Mouse (Mus musculus) liver, embryonic 14.5 days (tissue): ENCODE results near the gene Sesn3. TPM values are rescaled to one million over a fixed set of nuclear protein-coding genes. Genes with fewer than 3 reads are reported as not detected.

Source experiments
- ATAC-seq: fragments of 200-750 bp; cut with Nextera tagmentation; 2 replicates; pipeline ENCODE4 v1.8.0; 2017; ENCODE audit warnings: moderate number of reproducible peaks, mild to moderate bottlenecking, moderate library complexity; ENCODE audit not compliant: insufficient read depth
- DNase-seq, 3 experiments: peaks; one replicate each; pipeline ENCODE4 v3.0.0-alpha.2; 2012 to 2013; ENCODE audit warnings: low read depth in 3 of 3, low spot score in 3 of 3
- H3K27ac ChIP-seq: fragments of 300-500 bp; sonication (generic); 2 replicates; pipeline ENCODE4 v1.5.1; 2014; ENCODE audit warnings: moderate library complexity, mild to moderate bottlenecking, control low read depth, inconsistent platforms
- H3K27me3 ChIP-seq: fragments of 300-500 bp; sonication (generic); 2 replicates; pipeline ENCODE4 v1.6.1; 2014; ENCODE audit warnings: mild to moderate bottlenecking, low read length, moderate library complexity; ENCODE audit not compliant: control insufficient read depth, insufficient read depth
- H3K36me3 ChIP-seq: fragments of 300-500 bp; sonication (generic); replicated peaks from 2 replicates; pipeline ENCODE4 v1.6.1; 2014; ENCODE audit warnings: low read depth; ENCODE audit not compliant: control insufficient read depth, insufficient read depth
- H3K4me1 ChIP-seq, 2 experiments: fragments of 200-500 bp in 1 of 2; fragments of 300-500 bp in 1 of 2; sonication (generic) in 1 of 2; replicated peaks; 2 replicates each; pipeline ENCODE4 v1.6.1; 2012 to 2014; ENCODE audit warnings: antibody characterized with exemption in 1 of 2, inconsistent platforms in 1 of 2, low read length in 1 of 2; ENCODE audit not compliant: control insufficient read depth in 2 of 2, insufficient read depth in 2 of 2
- H3K4me2 ChIP-seq: fragments of 300-500 bp; sonication (generic); 2 replicates; pipeline ENCODE4 v1.6.1; 2014; ENCODE audit warnings: low read depth, mild to moderate bottlenecking, control low read depth, moderate library complexity
- H3K4me3 ChIP-seq, 2 experiments: fragments of 200-500 bp in 1 of 2; fragments of 300-500 bp in 1 of 2; sonication (generic) in 1 of 2; 2 replicates each; pipeline ENCODE4 v1.5.1; 2012 to 2014; ENCODE audit warnings: low read depth in 2 of 2, low read length in 2 of 2, mild to moderate bottlenecking in 2 of 2, control low read depth in 1 of 2, inconsistent platforms in 1 of 2, moderate library complexity in 1 of 2; ENCODE audit not compliant: insufficient read depth in 1 of 2
- H3K9ac ChIP-seq: fragments of 300-500 bp; sonication (generic); replicated peaks from 2 replicates; pipeline ENCODE4 v1.6.1; 2014; ENCODE audit warnings: mild to moderate bottlenecking, control low read depth, moderate library complexity
- H3K9me3 ChIP-seq: fragments of 300-500 bp; sonication (generic); 2 replicates; pipeline ENCODE4 v1.6.1; 2016; ENCODE audit warnings: low read length, mixed read lengths; ENCODE audit not compliant: control insufficient read depth
- CTCF ChIP-seq: IDR thresholded peaks from 2 replicates; pipeline ENCODE4 v1.5.1; 2016; ENCODE audit warnings: antibody characterized with exemption, low read depth, control low read depth
- EP300 ChIP-seq: IDR thresholded peaks from 2 replicates; pipeline ENCODE4 v1.6.1; 2016; ENCODE audit warnings: antibody characterized with exemption, low read depth
- WGBS: fragments of 180-500 bp; shearing (Covaris S2); extraction: QIAGEN DNeasy Blood & Tissue Kit; methylation state at CpG from one replicate; pipeline ENCODE4 v1.1.7; 2014; ENCODE audit not compliant: insufficient replicate concordance; 5-methylcytosine and 5-hydroxymethylcytosine counted together
- polyA plus RNA-seq, 2 experiments: library from polyadenylated mRNA; depleted of rRNA in 1 of 2; stranded (reverse) in 1 of 2; unstranded in 1 of 2; fragments of >200 nt; fragmentation: Nextera tagmentation in 1 of 2; extraction: Ambion mirVana in 1 of 2; gene quantifications; 2 replicates each; pipeline versions ENCODE4 v1.2.1 to v1.2.3; 2012 to 2014

Sesn3 gene
- polyA plus RNA-seq, 2 experiments = 1.1 to 1.8 TPM

DNA sequence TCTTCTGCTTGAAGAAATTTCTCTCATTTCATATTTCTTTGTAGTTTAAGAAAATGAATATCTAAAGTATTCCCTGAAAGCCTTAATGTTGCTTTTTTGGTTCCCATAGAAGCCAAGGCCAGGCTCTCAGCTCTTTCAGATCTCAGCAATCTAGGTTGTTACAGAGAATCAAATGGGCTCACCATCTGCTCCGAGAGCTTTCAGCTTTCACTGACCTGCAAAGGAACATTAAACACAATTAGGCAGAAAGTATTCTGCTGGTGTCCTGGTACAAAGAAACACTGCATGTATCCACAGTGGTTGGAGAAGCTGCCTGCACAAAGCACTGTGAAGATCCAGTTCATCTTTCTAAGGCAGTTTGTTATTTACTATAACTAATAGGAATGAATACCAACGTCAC lies 32.6 kb upstream of the Sesn3 start:
- WGBS = 38% methylated on average over 2 of the region's 2 CpGs
- Histone ChIP-seq H3K9ac (no peak overlapping the region), H3K27ac (no peak overlapping the region), H3K27me3 (no peaks in the 10 kb centered on the region), H3K9me3 (no peaks in the 10 kb centered on the region), H3K4me1 (peaks cover 0 to 8% of the 10 kb centered on the region in 2 experiments; a peak in 1 of 4 replicates), H3K4me2 (no peak overlapping the region), H3K36me3 (no peaks in the 10 kb centered on the region), H3K4me3 (no peak overlapping the region)
- TF ChIP-seq EP300 (no peak), CTCF (no peak)
- ATAC-seq = no peak
- DNase-seq = no peak

DNA sequence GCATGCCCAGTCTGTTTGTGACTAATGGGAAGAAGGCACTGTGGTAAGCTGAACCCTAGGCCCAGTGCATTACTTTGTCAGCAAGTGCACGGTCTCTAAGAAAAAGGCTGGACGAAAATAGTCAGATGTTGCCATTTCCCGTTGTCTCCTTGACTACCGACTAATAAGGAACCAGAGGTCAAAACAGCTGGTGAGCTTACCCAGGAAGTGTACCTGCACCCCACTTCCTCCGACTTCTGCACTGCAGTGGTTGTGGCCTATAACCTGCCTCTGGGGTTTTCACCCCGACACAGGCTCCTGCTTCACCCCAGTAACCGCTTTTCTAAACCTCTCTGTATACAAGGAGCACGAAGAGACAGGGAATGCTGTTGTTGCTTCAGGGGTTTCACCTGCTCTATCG lies 30.3 kb upstream of the Sesn3 start:
- Histone ChIP-seq H3K27ac (no peak overlapping the region), H3K4me2 (no peak overlapping the region), H3K4me3 (no peak overlapping the region), H3K36me3 (no peaks in the 10 kb centered on the region), H3K27me3 (no peaks in the 10 kb centered on the region), H3K9ac (no peak overlapping the region), H3K4me1 (peaks cover 0 to 8% of the 10 kb centered on the region in 2 experiments; a peak in 1 of 4 replicates), H3K9me3 (no peaks in the 10 kb centered on the region)
- ATAC-seq (no peak), DNase-seq (no peak)
- no peak for TF ChIP-seq EP300
- TF ChIP-seq CTCF = no peak
- 22% methylated on average over 9 of the region's 9 CpGs for WGBS

GRCm38 (mm10) chr9:14245013-14245586 lies 29.8 kb upstream of the Sesn3 start:
- H3K36me3 ChIP-seq = no peaks in the 10 kb centered on the region
- H3K27ac ChIP-seq = no peak overlapping the region
- ATAC-seq (no peak), DNase-seq (no peak)
- H3K9me3 ChIP-seq = no peaks in the 10 kb centered on the region
- no peak overlapping the region for H3K9ac ChIP-seq
- H3K4me1 ChIP-seq = peaks cover 0 to 8% of the 10 kb centered on the region in 2 experiments; a peak in 1 of 4 replicates
- 47% methylated on average over 7 of the region's 7 CpGs for WGBS
- no peaks in the 10 kb centered on the region for H3K27me3 ChIP-seq
- TF ChIP-seq CTCF = no peak
- no peak for TF ChIP-seq EP300
- H3K4me2 ChIP-seq = no peak overlapping the region
- no peak overlapping the region for H3K4me3 ChIP-seq

- no peak for DNase-seq
- Histone ChIP-seq H3K4me1 (peaks cover 0 to 8% of the 10 kb centered on the region in 2 experiments; a peak in 1 of 4 replicates), H3K9ac (no peak overlapping the region), H3K36me3 (no peaks in the 10 kb centered on the region), H3K27ac (no peak overlapping the region), H3K4me3 (no peak overlapping the region), H3K4me2 (no peak overlapping the region), H3K27me3 (no peaks in the 10 kb centered on the region), H3K9me3 (no peaks in the 10 kb centered on the region)
- no peak for TF ChIP-seq EP300
- TF ChIP-seq CTCF = no peak
- peak; percentile 48; the same call in 1 of the 2 replicates for ATAC-seq
- WGBS = 33% methylated on average over 11 of the region's 11 CpGs
Measured at GRCm38 (mm10) chr9:14246016-14246799, 28.7 kb upstream of the Sesn3 start.

DNA sequence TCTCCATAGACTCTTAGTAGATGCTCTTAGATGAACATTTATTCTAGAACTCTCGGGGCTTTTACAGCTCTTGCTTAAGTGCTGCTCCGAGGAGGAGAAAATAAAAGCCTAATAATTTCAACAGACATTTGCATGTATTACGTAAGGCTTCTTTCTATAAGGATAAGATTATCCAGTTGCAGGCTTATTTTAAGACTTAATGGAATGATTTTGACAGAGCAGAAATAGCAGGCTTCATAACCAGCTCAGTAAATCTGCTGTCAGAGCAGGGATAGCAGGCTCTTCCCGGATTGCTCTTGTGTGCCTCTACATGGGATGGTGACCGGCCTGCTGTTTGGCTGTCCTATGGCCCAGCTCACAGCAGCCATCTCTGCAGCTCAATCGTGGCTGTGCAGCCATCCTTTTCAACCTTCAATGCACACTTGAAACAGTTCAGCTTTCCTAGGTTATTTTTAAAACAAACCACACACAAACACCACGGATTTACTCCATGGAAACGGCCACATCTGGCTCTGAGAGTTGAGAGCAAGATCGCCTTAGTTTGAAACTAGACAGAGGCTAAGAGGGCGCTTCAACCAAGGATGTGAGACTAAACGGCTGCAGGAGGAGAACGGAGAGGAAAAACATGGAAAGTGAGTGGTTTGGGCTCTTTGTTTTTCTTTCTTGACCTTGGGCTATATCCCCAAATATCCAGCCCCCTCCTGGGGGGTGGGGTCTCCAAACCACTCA lies 27.2 kb upstream of the Sesn3 start:
- no peak for DNase-seq
- Histone ChIP-seq H3K4me3 (no peak overlapping the region), H3K9me3 (no peaks in the 10 kb centered on the region), H3K4me2 (no peak overlapping the region), H3K27ac (no peak overlapping the region), H3K36me3 (no peaks in the 10 kb centered on the region), H3K27me3 (no peaks in the 10 kb centered on the region), H3K4me1 (peaks cover 0 to 8% of the 10 kb centered on the region in 2 experiments; a peak in 1 of 4 replicates), H3K9ac (no peak overlapping the region)
- no peak for ATAC-seq
- WGBS = 61% methylated on average over 12 of the region's 12 CpGs
- TF ChIP-seq EP300 = no peak
- no peak for TF ChIP-seq CTCF
